Mouse (Mus musculus): ENCODE data around the gene 4833420G17Rik.
"Not testable (repeated sequence)": the region's sequence is repeated elsewhere in the genome, so short reads cannot be mapped to it uniquely, and the experiment has no call there.

4833420G17Rik gene

GRCm38 (mm10) chr13:119462596-119463560 is at the start of gene 4833420G17Rik:
TSS of gene 4833420G17Rik (plus strand) at chr13:119462768.
- peak; percentile 90 to 91 for DNase-seq

GRCm38 (mm10) chr13:119413026-119413425 is 49.5 kb upstream of the 4833420G17Rik start:
- no peak for DNase-seq

- DNase-seq = no peak
Measured at GRCm38 (mm10) chr13:119418479-119418878, 44.1 kb upstream of the 4833420G17Rik start.

- peak in 1 of 2 experiments; percentile 4 for DNase-seq
Measured at GRCm38 (mm10) chr13:119430164-119430563, 32.4 kb upstream of the 4833420G17Rik start.

GRCm38 (mm10) chr13:119432041-119432440 is 30.5 kb upstream of the 4833420G17Rik start:
- no peak for DNase-seq

- DNase-seq = no peak
Measured at GRCm38 (mm10) chr13:119434359-119434758, 28.2 kb upstream of the 4833420G17Rik start.

GRCm38 (mm10) chr13:119442244-119442643 is 20.3 kb upstream of the 4833420G17Rik start:
- DNase-seq = no peak

GRCm38 (mm10) chr13:119453563-119453962 is 9.0 kb upstream of the 4833420G17Rik start:
- DNase-seq = no peak

GRCm38 (mm10) chr13:119455082-119455481 is 7.5 kb upstream of the 4833420G17Rik start:
- DNase-seq = no peak

GRCm38 (mm10) chr13:119456342-119456741 is 6.2 kb upstream of the 4833420G17Rik start:
- no peak for DNase-seq

- DNase-seq = no peak
Measured at GRCm38 (mm10) chr13:119461900-119462595, 520 bp upstream of the 4833420G17Rik start.

- no peak for DNase-seq
Measured at GRCm38 (mm10) chr13:119476631-119477030, 14.1 kb downstream of the 4833420G17Rik start.

GRCm38 (mm10) chr13:119477789-119478188 is 15.2 kb downstream of the 4833420G17Rik start:
- DNase-seq = no peak

- peak in 1 of 2 experiments; percentile 2 for DNase-seq
Measured at GRCm38 (mm10) chr13:119487354-119487753, 24.8 kb downstream of the 4833420G17Rik start.

- peak; percentile 84 to 90 for DNase-seq
Measured at GRCm38 (mm10) chr13:119487880-119488580, 25.5 kb downstream of the 4833420G17Rik start, which contains the start of the genes Tmem267 and 3110070M22Rik. TSS of gene Tmem267 (plus strand) at chr13:119488039. TSS of gene 3110070M22Rik (minus strand) at chr13:119488383.

- not testable (repeated sequence) for DNase-seq
Measured at GRCm38 (mm10) chr13:119492083-119492482, 29.5 kb downstream of the 4833420G17Rik start.

GRCm38 (mm10) chr13:119494938-119495337 is 32.4 kb downstream of the 4833420G17Rik start:
- not testable (repeated sequence) for DNase-seq
